Mouse (Mus musculus) liver, embryonic 15.5 days (tissue): ENCODE data around the gene Mpped2. TPM values are rescaled to one million over a fixed set of nuclear protein-coding genes. Genes with fewer than 3 reads are reported as not detected.

ENCODE experiments used
- ATAC-seq: fragments of 200-750 bp; cut with Nextera tagmentation; 2 replicates; pipeline ENCODE4 v1.8.0; 2017; ENCODE audit warnings: moderate number of reproducible peaks, mild to moderate bottlenecking, moderate library complexity; ENCODE audit not compliant: insufficient read depth
- H3K27ac ChIP-seq: fragments of 300-500 bp; sonication (generic); replicated peaks from 2 replicates; pipeline ENCODE4 v1.5.1; 2015; ENCODE audit warnings: mild to moderate bottlenecking, inconsistent platforms
- H3K27me3 ChIP-seq: fragments of 300-500 bp; sonication (generic); 2 replicates; pipeline ENCODE4 v1.6.1; 2015; ENCODE audit warnings: mild to moderate bottlenecking, inconsistent platforms
- H3K36me3 ChIP-seq: fragments of 300-500 bp; sonication (generic); replicated peaks from 2 replicates; pipeline ENCODE4 v1.6.1; 2015; ENCODE audit warnings: moderate library complexity, mild to moderate bottlenecking, inconsistent platforms
- H3K4me1 ChIP-seq: fragments of 300-500 bp; sonication (generic); replicated peaks from 2 replicates; pipeline ENCODE4 v1.6.1; 2015; ENCODE audit warnings: inconsistent platforms
- H3K4me2 ChIP-seq: fragments of 300-500 bp; sonication (generic); 2 replicates; pipeline ENCODE4 v1.6.1; 2015; ENCODE audit warnings: moderate library complexity, mild to moderate bottlenecking, inconsistent platforms
- H3K4me3 ChIP-seq: fragments of 300-500 bp; sonication (generic); replicated peaks from 2 replicates; pipeline ENCODE4 v1.5.1; 2015; ENCODE audit warnings: mild to moderate bottlenecking, inconsistent platforms
- H3K9ac ChIP-seq: fragments of 300-500 bp; sonication (generic); 2 replicates; pipeline ENCODE4 v1.6.1; 2015; ENCODE audit warnings: moderate library complexity, mild to moderate bottlenecking, inconsistent platforms
- H3K9me3 ChIP-seq: fragments of 300-500 bp; sonication (generic); replicated peaks from 2 replicates; pipeline ENCODE4 v1.6.1; 2016; ENCODE audit warnings: inconsistent platforms
- WGBS: fragments of 180-500 bp; shearing (Covaris S2); methylation state at CpG from one replicate; pipeline ENCODE4 v1.1.7; 2015; ENCODE audit warnings: mixed read lengths; ENCODE audit not compliant: insufficient replicate concordance; 5-methylcytosine and 5-hydroxymethylcytosine counted together
- polyA plus RNA-seq: library from polyadenylated mRNA; unstranded; fragments of >200 nt; fragmentation: Nextera tagmentation; extraction: Ambion mirVana; gene quantifications from 2 replicates; pipeline ENCODE4 v1.2.1, GENCODE M21; 2015

Gene Mpped2
- polyA plus RNA-seq, 1 experiment from 2014 or later: 2.1 TPM

- H3K36me3 ChIP-seq: no peaks in the 10 kb centered on the region
- WGBS: 78% methylated on average over 5 of the region's 5 CpGs
- H3K4me2 ChIP-seq: no peak overlapping the region
- H3K4me3 ChIP-seq: no peak overlapping the region
- H3K4me1 ChIP-seq: no peaks in the 10 kb centered on the region
- H3K9me3 ChIP-seq: no peaks in the 10 kb centered on the region
- ATAC-seq: no peak
- H3K9ac ChIP-seq: no peak overlapping the region
- H3K27ac ChIP-seq: no peak overlapping the region
- H3K27me3 ChIP-seq: no peaks in the 10 kb centered on the region
Observed at GRCm38 (mm10) chr2:106705664-106706063, 12.6 kb downstream of the Mpped2 start.

GRCm38 (mm10) chr2:106707136-106707535 is 14.1 kb downstream of the Mpped2 start:
- Histone ChIP-seq H3K27me3 (no peaks in the 10 kb centered on the region), H3K4me1 (0 out of 2 replicates have a peak, but pooled peaks cover 3% of the 10 kb centered on the region), H3K9ac (no peak overlapping the region), H3K27ac (no peak overlapping the region), H3K4me3 (no peak overlapping the region), H3K36me3 (no peaks in the 10 kb centered on the region), H3K9me3 (no peaks in the 10 kb centered on the region), H3K4me2 (no peak overlapping the region)
- 72% methylated on average over 2 of the region's 2 CpGs for WGBS
- no peak for ATAC-seq

GRCm38 (mm10) chr2:106710862-106711477 is 17.9 kb downstream of the Mpped2 start:
- Histone ChIP-seq H3K9me3 (no peaks in the 10 kb centered on the region), H3K27ac (no peak overlapping the region), H3K27me3 (no peaks in the 10 kb centered on the region), H3K36me3 (no peaks in the 10 kb centered on the region), H3K4me2 (no peak overlapping the region), H3K9ac (no peak overlapping the region), H3K4me3 (no peak overlapping the region), H3K4me1 (0 out of 2 replicates have a peak, but pooled peaks cover 3% of the 10 kb centered on the region)
- 43% methylated on average over 7 of the region's 7 CpGs for WGBS
- ATAC-seq: no peak

GRCm38 (mm10) chr2:106711506-106711905 is 18.4 kb downstream of the Mpped2 start:
- H3K9ac ChIP-seq: no peak overlapping the region
- no peak for ATAC-seq
- H3K4me1 ChIP-seq: 0 out of 2 replicates have a peak, but pooled peaks cover 3% of the 10 kb centered on the region
- H3K27me3 ChIP-seq: no peaks in the 10 kb centered on the region
- WGBS: 52% methylated on average over 6 of the region's 6 CpGs
- H3K9me3 ChIP-seq: no peaks in the 10 kb centered on the region
- no peaks in the 10 kb centered on the region for H3K36me3 ChIP-seq
- H3K4me3 ChIP-seq: no peak overlapping the region
- no peak overlapping the region for H3K4me2 ChIP-seq
- H3K27ac ChIP-seq: no peak overlapping the region

GRCm38 (mm10) chr2:106713151-106713550 is 20.1 kb downstream of the Mpped2 start:
- 37% methylated on average over 4 of the region's 4 CpGs for WGBS
- H3K36me3 ChIP-seq: no peaks in the 10 kb centered on the region

GRCm38 (mm10) chr2:106715674-106716364 is 22.8 kb downstream of the Mpped2 start:
- Histone ChIP-seq H3K4me2 (no peak overlapping the region), H3K27ac (no peak overlapping the region), H3K27me3 (no peaks in the 10 kb centered on the region), H3K9me3 (no peaks in the 10 kb centered on the region), H3K9ac (no peak overlapping the region), H3K4me3 (no peak overlapping the region), H3K4me1 (0 out of 2 replicates have a peak, but pooled peaks cover 3% of the 10 kb centered on the region), H3K36me3 (no peaks in the 10 kb centered on the region)
- ATAC-seq: no peak
- WGBS: 74% methylated on average over 10 of the region's 10 CpGs

More at GRCm38 (mm10) chr2:106713151-106713550, 20.1 kb downstream of the Mpped2 start:
- Histone ChIP-seq H3K4me2 (no peak overlapping the region), H3K9ac (no peak overlapping the region), H3K27me3 (no peaks in the 10 kb centered on the region), H3K27ac (no peak overlapping the region), H3K9me3 (no peaks in the 10 kb centered on the region), H3K4me1 (0 out of 2 replicates have a peak, but pooled peaks cover 3% of the 10 kb centered on the region), H3K4me3 (no peak overlapping the region)
- no peak for ATAC-seq

GRCm38 (mm10) chr2:106716365-106716717 is 23.3 kb downstream of the Mpped2 start:
- Histone ChIP-seq H3K9ac (no peak overlapping the region), H3K27ac (no peak overlapping the region), H3K4me2 (no peak overlapping the region), H3K36me3 (no peaks in the 10 kb centered on the region), H3K4me3 (no peak overlapping the region), H3K9me3 (no peaks in the 10 kb centered on the region), H3K4me1 (0 out of 2 replicates have a peak, but pooled peaks cover 2% of the 10 kb centered on the region), H3K27me3 (no peaks in the 10 kb centered on the region)
- no peak for ATAC-seq
- 67% methylated on average over 7 of the region's 7 CpGs for WGBS

GRCm38 (mm10) chr2:106718888-106719287 is 25.8 kb downstream of the Mpped2 start:
- Histone ChIP-seq H3K36me3 (no peaks in the 10 kb centered on the region), H3K4me2 (no peak overlapping the region), H3K4me1 (no peaks in the 10 kb centered on the region), H3K27ac (no peak overlapping the region), H3K27me3 (no peaks in the 10 kb centered on the region), H3K9ac (no peak overlapping the region), H3K9me3 (no peaks in the 10 kb centered on the region), H3K4me3 (no peak overlapping the region)
- WGBS: 70% methylated on average over 5 of the region's 5 CpGs
- ATAC-seq: no peak

GRCm38 (mm10) chr2:106719434-106719833 is 26.4 kb downstream of the Mpped2 start:
- H3K27ac ChIP-seq: no peak overlapping the region
- H3K9me3 ChIP-seq: no peaks in the 10 kb centered on the region
- H3K9ac ChIP-seq: no peak overlapping the region
- ATAC-seq: no peak
- no peak overlapping the region for H3K4me3 ChIP-seq
- WGBS: 66% methylated on average over 3 of the region's 3 CpGs
- H3K4me2 ChIP-seq: no peak overlapping the region
- H3K4me1 ChIP-seq: no peaks in the 10 kb centered on the region
- no peaks in the 10 kb centered on the region for H3K36me3 ChIP-seq
- H3K27me3 ChIP-seq: no peaks in the 10 kb centered on the region

- Histone ChIP-seq H3K27me3 (no peaks in the 10 kb centered on the region), H3K27ac (no peak overlapping the region), H3K9ac (no peak overlapping the region), H3K4me3 (no peak overlapping the region), H3K9me3 (no peaks in the 10 kb centered on the region), H3K36me3 (no peaks in the 10 kb centered on the region), H3K4me1 (no peaks in the 10 kb centered on the region), H3K4me2 (no peak overlapping the region)
- WGBS: 52% methylated on average over 5 of the region's 5 CpGs
- no peak for ATAC-seq
Observed at GRCm38 (mm10) chr2:106720644-106721043, 27.6 kb downstream of the Mpped2 start.

GRCm38 (mm10) chr2:106722020-106722419 is 29.0 kb downstream of the Mpped2 start:
- Histone ChIP-seq H3K9ac (no peak overlapping the region), H3K4me1 (no peaks in the 10 kb centered on the region), H3K27me3 (no peaks in the 10 kb centered on the region), H3K36me3 (no peaks in the 10 kb centered on the region), H3K4me3 (no peak overlapping the region), H3K4me2 (no peak overlapping the region), H3K27ac (no peak overlapping the region), H3K9me3 (no peaks in the 10 kb centered on the region)
- ATAC-seq: no peak
- WGBS: 75% methylated on average over 4 of the region's 4 CpGs
